Mouse (Mus musculus) mature B cell (primary cell): ENCODE results near the gene Sstr5.

ENCODE experiments used
- in situ Hi-C: fragments of 300-500 bp; cut with MboI; formaldehyde crosslinking; loops from 2 replicates; pipeline ENCODE4 v1.14.3; 2019

Sstr5 gene

DNA sequence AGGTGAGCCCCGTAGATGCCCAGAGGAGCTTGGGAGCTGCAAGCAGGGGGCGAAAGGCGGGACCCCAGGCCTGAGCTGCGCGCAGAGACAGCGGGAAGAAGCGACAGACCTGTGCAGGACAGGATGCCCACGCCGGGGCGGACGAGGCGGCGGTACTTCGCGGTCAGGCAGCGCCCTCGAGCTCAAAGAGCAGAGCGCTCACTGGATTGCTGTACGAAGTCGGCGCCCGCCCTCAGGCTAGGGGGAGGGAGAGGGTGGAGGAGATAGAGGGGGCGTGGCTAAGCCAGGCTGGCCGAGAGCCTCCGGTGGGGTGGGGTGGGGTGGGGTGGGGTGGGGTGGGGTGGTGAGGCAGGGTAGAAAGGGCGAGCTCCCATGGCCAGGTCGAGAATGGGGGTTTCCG lies at the start of gene Sstr5:
Gene Sstr5, minus strand, starts transcription at position 276 of the 400 bp plus-strand sequence.
- in situ Hi-C loops, result no loop called here

DNA sequence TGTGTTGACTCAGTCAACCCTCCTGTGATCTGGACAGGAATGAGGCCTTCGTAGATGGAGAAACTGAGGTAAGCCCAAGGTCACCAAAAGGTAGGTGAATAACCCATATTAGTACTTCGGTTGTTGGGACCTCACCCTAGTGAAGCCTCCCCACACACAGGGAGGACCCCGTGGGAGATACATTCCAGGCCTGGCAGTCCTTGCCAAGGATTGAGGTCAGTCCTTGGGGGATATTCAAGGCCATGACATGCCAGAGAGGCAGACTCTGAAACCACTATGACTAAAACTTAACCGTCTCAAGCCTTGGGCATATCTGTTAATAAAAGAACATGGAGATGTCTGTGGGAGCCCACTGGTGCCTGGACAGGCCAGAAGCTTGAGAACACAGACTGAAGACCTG lies 44.7 kb upstream of the Sstr5 start:
- in situ Hi-C loops, result no loop called here

DNA sequence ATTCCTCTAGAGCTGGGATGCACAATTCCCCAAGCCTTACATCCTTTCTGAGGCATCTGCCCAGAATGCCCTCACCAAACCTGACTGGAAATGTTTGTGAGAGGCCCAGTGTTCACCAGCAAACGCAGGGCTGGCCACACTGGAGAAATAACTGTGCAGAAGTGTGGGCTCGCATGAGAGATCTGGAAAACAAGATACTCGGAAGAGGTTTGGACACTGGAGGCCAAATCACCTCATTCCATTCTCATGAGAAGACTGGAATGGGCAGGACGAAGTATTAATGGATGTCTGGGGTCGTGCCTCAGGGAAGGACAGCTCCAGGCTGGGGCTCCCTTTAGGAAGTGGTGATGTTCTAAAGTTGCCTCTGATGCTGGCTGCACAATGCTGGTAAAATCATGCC lies 43.6 kb upstream of the Sstr5 start:
- in situ Hi-C loops, result no loop called here

DNA sequence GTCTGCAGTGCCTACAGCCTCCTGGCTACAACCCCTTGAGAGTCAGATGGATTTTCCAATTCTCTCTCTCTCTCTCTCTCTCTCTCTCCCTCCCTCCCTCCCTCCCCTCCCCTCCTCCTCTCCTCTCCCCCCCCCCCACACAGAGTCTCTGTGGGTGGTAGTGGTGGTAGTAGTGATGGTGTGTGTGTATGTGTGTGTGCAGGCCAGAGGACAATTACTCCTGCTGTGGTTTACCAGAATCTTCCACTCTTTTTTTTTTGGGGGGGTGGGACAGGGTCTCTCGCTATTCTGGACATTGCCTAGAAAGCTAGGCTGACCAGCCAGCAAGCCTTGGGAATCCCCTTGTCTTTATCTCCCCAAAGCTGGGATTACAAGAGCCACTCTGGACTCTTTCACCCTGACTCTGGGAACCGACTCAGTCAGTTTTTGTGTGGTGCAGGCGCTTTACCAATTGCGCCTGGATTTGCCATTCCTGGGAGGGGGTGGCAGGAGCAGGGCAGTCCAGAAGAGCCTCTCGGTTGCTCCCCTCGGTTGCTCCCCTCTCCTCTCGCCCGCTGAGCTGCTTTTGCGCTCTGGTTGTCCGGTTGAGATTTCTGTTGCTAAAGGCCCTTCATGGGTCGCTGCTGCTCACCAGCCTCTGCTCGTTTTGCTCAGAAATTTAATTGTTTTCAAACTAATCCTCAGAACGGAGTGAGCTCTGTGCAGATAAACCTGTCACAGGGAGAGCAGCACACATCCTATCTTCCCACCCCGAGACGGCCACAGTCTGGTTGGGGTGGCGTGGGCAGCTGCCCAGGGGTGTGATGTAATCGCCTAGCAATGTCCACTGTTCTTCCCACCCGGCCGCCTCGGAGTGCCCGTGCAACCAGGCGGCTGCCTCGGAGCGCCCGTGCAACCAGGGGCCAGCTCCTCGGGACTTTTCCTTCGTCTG lies 42.1 kb upstream of the Sstr5 start:
- in situ Hi-C loops, result no loop called here

DNA sequence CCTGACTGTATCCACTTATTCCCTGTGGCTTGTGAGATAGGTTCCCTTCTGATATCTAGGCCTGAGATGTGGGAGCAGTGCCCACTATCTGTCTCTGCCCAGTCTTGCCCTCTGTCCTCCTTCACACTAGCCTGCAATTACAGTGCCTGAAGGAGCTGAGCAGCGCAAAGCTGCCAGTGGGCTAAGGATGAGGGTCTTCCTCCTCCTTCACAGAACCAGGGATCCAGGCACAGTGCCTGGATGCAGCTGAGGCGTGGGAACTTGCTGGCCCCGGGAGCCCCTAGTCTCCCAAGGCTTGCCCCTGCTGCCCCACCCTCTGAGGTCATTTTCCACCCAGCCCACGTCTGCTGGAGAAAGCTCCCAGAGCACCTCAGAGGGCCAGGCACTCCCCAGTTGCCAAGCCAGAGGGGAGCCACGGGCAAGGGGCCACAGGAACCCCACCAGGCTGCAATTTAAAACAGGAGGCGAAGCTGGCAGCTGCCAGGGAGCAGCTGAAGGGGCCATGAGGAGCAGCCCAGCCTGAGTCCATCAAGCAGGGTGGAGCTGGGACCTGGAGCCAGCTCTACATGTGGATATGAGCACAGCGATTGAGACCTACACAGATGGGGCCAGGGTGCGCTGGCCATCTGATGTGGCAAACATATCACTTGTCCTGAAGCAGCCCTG lies 33.4 kb upstream of the Sstr5 start:
- in situ Hi-C loops, result no loop called here

DNA sequence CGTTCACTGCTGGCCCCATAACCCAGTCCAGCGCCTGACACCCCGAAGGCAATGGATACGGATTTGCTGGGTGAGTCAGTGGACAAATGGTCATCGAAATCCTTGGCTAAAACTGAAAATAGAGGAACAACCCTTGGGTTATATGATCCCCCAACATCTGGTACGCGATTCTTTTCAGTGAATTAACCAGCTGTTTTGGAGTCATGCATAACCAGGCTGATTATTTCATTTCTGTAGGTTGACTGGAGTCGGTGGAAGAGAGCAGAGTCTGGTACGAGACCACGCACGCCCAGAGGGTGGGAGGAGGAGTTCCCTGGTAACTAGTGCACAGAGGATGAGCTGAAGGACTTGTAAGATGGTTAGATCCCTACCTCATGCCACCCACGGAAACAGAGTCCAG lies 25.0 kb upstream of the Sstr5 start:
- in situ Hi-C loops, result no loop called here

DNA sequence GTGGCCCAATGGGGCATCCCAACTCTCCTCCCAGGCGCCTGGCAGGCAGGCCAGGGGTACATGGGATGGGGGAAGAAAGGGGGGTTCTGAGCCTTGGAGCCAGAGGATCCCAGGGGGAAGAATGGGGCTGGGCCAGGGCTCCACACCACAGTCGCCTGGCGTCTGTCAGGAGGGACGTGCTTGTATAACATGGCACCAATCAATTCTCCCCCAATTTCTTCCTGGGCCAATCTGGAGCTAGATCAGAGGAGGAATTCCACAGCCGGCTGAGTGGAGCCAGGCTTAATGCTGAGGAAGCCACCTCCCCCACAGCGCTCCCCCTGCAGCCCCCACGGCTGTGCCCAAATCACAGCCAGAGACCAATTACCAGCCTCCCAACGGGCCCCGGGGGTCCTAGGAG lies 23.4 kb upstream of the Sstr5 start:
- in situ Hi-C loops, result no loop called here

DNA sequence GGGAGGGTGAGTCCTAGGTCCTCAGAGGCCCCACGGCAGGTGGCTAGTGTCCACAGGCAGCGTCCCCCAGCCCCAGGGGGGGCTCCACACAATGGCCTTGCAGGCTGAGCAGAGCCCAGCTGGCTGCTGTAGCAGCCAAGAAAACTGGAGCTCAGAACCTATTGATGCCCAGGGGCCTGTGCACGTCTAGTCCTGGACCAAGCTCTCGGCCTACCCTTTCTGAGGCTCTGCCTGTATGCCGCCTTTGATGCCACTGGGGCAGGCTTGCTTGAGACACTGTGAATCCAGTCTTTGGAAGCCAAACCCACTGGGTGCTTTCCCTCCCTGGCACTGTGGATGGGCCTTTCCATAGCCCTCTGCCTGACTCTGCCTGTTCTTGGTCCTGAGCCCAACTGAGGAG lies 22.4 kb upstream of the Sstr5 start:
- in situ Hi-C loops, result no loop called here

DNA sequence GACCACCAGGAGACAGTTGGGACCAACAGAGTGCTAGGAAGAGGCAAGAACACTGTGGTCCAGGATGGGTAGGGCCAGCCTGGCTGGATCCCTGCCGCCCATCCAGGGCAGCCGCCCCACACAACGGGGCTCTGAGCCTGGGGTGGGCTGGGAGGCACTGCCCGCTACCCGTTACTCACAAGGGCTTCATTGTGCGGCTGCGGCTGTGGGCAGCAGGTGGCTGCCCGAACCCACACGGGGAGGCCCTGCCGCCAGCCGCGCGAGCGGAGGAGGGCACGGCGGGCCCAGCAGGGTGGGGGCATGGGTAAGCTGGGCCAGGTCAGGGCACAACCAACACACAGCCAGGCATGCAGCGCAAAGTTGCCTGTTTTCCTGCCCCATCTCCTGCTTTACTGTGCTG lies 21.1 kb upstream of the Sstr5 start:
- in situ Hi-C loops, result no loop called here

DNA sequence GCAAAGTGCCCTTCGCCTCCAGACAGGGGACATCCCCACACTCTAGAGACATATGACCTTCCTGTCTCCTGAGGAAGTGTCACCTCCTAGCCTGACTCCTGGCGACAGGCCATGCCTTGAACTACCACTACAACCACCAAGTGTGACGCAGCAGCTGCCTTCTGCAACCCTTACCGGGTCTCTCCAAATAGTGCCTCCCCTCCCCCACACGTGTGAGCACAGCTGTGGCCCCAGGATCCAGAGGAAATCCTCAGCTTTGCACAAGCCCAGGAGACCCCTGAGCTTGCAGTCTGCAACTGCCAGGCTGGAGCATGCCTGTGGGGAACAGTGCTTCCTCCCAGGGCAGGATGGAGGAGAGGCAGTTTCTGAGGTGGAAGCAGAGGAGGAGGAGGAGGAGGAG lies 19.2 kb upstream of the Sstr5 start:
- in situ Hi-C loops, result no loop called here

DNA sequence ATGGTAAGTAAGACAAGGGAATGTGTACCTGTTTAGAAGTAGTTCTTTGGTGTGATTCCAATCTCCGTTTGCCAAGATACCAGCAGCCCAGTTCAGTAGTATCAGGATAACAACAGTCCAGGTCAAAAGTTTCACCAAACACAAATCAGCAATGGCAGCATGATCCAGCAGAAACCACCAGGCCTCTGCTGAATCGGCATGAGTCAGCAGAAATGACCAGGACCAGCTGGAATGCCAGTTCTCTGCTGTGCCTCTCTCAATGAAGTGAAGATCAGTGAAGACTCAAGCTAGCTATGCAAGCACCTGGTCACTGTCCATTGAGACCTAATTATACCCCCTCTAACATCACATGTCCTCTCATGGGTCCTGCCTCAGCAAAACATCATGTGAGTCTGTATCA lies 17.0 kb upstream of the Sstr5 start:
- in situ Hi-C loops, result no loop called here

DNA sequence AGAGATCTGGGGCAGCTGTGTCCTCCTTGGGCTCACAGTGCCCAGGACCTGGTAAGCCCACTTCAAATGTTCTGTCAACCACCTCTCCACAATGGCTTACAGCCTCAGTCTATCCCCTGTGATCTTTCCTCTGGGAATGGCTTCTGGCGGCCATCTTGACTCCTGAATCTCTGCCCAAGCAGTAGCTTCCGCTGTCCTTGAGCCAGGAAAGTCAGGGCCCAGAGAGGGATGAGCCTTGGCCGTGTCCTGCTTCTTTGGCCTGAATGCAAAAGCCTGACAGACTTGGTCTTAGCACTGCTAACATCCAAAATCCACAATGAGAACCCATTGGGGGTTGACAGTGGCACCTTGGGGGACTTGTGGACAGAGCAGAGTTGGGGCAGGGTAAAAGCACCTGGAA lies 14.8 kb upstream of the Sstr5 start:
- in situ Hi-C loops, result no loop called here

DNA sequence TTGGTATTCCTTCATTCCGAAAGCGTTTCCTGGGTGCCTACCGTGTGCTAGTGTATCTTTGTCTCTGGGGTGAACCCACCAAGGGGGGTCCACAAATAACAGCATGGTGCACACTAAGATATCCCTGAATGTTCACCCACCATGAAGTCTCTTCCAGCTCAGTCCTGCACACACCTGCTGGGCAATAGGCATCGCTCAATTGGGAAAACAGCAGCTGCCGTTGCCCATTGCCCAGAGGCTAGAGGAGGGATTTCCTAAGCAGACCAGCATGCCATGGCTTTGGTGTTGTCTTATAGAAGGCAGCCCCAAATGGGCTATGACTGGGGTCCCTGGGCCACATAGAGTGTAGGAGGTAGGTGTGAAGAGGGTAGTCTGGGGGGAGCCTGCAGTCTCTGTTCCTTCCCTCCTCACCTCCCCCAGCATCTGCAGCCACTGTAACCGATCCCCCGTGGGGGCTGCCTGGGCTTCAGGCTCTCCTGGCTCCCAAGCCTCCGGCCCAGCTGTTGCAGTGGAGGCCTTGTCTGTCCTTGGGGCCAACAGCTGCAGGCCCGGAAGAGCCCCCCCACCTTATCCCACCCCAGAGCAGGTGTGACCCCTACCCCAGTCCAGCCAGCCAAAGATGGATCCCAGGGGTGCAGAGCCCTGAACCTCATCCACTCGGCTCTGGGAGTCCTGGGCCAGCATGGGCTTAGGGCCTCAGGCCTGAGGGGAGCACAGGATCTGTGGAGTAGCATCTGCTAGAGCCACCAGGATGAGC lies 13.2 kb upstream of the Sstr5 start:
- in situ Hi-C loops, result no loop called here

DNA sequence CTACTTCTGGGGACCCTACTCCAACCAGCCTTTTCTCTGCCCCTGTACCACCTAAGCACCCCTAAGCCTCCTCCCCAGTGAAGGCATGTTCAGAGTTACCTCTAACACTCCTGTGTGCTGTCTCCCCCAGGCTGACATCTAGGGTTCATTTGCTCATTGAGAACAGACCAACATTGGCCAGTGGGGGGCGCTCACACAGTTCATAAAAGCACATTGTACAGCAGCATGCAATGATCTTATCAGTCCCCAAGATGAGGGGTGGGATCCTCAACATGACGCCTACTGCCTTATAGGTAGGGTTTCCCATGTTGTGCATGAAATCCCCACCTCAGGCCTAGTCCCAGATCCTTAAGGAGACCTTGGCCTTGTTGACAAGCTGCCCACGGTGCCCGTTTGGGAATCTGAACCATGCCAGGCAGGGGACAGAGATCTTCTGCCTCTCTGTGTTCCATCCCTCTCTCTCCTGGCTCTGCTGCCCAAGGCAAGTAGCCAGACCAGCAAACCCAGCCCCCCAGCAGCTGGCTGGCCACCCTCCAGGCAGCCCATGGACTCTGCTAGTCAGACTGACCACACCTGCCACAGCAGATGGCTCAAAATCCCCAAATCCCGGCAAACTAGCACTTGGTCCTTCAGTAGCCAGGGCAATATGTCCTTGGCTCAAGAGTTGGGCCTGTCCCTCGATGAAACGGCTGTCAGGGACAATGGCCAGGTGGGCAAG lies 11.9 kb upstream of the Sstr5 start:
- in situ Hi-C loops, result no loop called here

DNA sequence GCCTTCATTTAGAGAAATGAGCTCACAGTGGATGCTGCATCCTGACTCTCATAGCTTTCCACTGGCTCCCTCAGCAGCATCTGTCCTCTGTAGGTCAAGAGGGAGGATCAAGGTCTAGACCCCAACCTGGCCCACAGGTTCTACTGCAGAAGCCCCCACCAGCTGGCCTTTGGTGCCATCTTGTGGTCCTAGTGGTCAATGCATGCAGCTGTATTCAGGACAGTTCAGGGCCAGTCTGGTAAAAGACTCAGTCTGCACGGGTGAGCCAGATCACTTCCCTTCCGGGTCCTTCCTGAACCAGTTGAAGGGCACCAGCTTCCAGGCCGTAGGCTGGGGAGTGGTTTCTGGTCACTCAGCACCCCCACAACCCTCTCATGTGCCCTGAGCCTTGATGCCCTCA lies 10.7 kb upstream of the Sstr5 start:
- in situ Hi-C loops, result no loop called here

DNA sequence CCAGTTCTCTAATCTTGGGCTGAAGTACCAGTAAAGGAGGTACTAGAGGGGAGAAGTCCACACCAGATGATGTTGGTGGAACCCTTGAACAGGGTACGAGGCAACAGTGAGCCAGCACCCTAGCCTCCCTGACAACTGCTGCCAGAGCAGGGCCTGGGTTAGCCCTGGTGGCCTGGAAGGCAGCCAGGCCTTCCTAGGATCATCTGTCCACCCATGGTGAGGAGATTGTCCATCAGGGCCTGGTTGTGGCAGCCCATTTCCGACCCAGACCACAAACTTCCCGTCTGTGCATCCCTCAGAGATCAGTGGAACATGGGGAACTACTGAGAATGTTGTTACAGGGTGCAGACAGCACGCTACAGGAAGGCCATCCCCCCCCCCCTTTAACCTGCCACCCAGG lies 5.5 kb upstream of the Sstr5 start:
- in situ Hi-C loops, result no loop called here

DNA sequence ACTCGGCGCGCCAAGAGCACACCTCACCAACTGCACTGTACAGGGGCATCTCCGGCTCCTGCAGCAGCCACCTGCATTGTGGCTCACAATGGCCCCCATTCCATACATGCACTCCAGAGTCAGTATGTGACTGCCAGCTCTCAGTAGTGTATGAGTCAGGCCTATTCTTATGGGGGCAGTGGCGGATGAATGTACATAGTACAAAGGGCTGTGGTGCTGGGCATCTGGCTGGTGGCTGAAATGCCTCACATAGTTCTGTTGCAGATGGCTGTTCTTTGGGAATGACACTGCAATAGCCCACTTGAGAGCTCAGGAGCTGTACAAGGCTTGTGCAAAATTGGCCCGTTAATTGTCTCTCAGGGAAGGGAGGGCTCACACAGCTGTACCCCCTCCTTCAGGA lies 15.0 kb downstream of the Sstr5 start:
- in situ Hi-C loops, result no loop called here

DNA sequence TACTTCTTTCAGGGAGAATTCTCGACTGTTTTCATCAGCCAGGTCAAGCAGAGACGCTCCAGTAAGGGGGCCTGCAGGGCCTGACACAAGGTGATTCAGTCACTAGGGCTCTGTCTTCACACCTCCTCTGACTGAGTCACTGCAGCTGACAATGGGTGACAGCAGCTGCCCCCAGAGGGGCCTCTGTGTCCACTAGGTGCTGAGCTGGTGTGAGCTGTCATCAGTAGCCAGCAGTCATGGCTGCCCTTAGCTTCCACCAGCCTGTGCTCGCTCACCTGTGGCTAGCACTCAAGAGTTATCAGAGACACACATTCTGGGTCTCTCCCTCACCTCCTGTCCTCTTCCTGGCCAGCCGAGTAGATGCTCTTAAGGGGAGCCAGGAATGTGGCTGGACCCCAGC lies 16.3 kb downstream of the Sstr5 start:
- in situ Hi-C loops, result no loop called here

DNA sequence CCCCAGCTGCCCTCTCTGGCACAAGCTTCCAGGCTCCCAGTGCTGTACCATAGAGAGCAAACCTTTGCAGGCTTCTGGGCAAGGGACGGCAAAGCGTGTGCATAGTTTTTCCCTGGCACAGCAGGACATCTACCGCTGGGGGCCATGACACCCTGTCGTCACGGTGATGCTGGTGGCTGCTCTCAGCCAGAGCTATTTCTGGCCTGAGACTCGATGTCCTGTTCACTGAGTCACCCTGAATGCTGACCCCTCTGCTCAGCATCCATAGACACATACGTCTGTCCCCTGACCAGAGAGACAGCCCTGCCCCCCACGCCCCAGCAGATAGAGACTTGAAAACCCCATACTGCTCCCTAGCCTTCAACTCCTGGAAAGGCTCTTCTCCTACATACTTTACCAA lies 16.9 kb downstream of the Sstr5 start:
- in situ Hi-C loops, result no loop called here

DNA sequence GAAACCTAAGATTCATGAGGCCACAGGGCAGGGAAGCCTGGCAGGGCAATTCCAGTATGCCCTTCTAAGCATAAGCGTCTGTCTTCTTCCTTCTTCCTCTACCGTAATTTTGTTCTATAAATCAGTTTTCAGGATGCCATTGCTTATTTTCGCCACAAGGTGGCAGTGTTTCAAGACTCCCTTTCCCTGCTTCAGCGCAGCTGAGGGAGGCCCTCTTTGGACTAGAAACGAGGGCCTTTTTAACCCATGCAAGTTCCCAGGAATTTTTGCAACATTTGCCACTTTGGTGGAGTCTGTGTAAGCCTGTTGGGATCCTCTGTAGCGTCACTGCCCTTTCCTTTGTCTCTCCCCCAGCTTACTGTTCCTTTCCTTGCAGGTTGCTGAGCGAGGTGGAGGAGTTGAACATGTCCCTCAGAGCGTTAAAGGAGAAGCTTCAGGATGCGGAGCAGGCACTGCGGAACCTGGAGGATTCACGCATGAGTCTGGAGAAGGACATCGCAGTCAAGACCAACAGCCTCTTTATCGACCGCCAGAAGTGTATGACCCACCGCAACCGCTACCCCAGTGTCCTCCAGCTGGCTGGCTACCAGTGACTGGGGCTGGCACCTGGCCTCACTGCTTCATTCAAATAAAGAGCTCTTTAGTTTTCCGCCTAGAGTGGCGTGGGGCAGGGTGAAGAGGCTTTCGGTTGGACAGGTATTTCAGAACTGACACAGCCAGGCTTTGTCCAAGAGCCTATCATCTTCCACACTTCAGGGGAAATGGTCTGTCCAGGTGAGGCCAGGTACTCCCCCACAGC lies 20.9 kb downstream of the Sstr5 start:
- in situ Hi-C loops, result no loop called here
